Mouse (Mus musculus) CD4-positive, CD25-positive, alpha-beta regulatory T cell, adult 4 months (primary cell): Measurements from ENCODE around the gene Ankrd17. TPM values are rescaled to one million over a fixed set of nuclear protein-coding genes. Genes with fewer than 3 reads are reported as not detected.
A peak's percentile ranks its signal among the peaks of the same experiment; 100 is the strongest.

Experiments
- ATAC-seq: one replicate; pipeline ENCODE4 v1.8.0; 2017
- polyA plus RNA-seq, 2 experiments: library from polyadenylated mRNA; unstranded; fragments of 100-300 nt; shearing (Covaris generic); gene quantifications; one replicate each; pipeline ENCODE4 v1.2.1; 2017

Ankrd17 gene
- polyA plus RNA-seq = 10 to 100 TPM; 44.6 to 53.6 TPM

DNA sequence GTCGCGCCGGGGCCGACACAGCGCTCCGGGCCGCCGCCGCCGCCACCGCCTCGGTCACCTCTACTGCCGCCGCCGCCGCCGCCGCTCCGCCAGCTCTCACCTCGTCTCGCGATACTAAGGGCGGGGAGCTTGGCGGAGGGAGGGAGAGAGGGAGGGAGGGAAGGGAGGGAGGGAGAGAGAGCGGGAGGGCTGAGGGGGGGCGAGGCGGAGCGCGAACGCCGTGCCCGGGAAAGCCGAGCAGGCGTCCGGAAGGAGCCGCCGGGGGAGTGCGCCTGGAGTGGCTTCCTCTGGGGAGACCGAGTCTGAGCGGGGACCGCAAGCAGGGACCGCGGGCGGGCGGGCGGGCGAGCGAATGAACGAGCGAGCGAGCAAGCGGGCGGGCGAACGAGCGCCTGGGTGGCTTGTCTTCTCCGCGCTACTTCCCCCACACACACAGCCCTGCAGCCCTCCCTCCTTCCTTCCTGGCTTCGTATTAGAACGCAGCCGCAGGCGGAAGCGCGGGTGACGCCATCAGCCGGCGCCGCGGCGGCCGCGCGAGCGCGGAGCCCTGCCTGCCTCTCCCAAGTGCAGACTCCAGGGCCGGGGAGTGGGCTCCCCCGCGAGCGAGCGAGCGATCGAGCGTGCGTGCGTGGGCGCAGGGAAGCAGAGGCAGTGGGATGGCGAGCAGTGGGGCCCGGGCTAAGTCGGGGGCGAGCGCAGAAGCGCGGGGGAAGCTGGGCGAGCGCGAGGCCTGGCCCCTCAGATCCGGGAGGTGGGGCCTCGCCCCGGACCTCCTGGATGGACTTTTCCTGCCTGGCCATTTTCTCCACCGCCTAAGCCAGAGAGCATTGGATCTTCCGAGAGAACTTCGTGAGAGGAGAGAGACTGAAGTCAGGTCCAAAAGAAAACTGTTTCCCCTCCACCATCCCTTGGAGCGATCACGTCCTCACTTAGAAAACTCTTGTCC, at the start of gene Ankrd17:
Gene Ankrd17 (minus strand): TSS at position 457 of the 946 bp plus-strand sequence.
- peak; percentile 75 for ATAC-seq

DNA sequence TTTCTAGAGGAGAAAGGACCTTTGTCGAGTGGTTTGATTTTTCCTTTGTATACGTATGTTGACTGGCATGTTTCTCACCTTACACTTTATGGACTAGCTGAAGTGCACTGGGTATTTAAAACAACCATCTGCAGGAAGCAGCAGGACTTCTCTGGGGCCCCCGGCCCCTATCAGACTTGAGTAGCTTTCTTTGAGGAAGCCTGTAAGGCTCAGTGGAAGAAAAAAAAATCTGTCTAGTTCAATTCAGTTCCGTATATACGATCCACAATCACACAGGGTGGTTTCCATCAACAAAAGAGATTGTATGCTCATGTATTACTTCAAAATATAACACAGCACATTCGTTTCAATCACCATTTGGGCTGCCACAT, 48.5 kb upstream of the Ankrd17 start:
- ATAC-seq = no peak

DNA sequence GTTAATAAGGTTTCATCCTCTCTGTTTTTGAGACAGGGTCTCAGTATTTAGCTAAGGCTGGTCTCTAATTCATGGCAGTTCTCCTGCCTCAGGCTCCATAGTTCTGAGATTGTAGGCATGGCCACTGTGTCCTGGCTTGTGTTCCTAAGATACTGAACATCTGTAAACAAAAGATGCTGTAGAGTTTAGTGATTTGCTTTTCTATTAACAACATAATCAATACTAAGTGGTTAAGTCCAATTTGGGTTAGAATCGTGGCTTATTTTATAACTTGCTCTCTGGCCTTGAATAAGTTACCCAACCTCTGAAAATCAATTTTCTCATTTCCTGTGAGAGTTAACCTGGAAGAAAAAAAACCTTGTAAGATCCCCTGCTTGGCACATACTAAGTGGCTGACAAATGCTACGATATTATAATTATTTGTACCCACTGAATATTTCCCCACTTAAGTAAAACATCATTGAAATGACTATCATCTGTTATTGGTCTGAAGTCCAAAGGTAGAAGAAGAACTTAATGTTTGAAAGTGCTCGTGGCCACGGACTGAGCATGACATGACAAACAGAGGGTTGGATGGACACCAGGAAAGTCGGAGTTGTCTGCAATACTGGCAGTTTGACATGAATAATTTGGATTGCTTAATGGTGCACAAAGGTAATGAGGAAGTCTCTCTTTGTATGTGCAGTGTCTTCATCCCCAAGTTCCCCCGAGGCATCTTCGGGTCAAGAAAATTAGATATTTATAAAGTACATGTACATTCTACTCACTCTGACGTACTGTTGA, 48.0 kb upstream of the Ankrd17 start:
- no peak for ATAC-seq

DNA sequence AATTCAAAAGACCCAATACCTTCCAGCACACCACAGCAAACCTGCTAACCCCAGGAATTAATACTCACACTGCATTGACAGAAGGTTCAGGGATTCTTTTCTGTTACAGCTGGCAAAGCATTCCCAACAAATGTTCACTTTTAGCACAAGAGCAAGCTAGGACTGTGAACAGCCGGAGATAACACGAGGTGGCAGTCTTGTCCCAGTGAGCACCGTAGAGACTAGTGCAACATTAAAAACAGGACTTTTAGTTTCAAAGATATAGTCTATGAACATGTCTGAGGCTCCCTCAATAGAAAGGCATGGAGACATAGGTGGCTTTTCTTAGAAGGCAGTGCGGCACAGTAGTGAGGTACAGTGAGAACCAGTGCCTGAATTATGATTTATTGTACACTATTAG, 38.8 kb upstream of the Ankrd17 start:
- no peak for ATAC-seq

DNA sequence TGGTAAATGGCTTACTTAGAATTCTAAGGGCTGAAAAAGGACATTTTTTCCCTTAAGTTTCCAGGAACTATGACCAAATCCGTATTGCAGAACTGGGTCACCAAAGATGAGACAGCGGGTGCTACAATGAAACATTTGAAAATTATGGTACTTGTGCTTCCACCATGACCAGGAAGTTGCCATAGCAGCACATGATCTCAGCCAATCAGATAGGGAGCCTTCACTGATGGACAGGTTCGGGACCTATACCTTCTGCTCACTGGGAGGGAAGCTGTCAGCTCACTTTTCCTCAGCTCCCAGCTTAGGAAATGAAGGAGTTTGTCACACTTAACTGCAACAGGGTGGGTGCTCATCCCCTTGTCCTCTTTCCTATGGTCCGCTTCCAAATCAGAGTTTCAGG, 30.4 kb upstream of the Ankrd17 start:
- ATAC-seq = no peak

DNA sequence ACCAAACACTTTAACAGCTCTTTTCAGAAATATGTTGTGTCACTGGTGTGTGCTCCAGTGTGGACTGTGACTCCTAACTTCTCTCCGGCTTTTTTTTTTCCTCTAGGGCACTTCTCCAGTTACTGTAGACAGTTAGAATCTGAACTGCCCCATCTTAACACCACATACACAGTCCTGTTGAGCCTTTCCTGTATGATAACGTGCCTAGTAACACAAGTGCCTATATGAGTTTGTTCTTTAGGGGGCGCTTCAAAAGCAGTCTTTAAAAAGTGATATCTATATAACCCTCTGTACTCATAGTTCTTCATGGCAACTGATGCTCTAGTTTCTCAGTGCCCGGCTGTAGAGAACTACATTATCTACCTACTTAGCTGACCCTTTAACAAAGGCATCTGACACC, 27.9 kb upstream of the Ankrd17 start:
- no peak for ATAC-seq

DNA sequence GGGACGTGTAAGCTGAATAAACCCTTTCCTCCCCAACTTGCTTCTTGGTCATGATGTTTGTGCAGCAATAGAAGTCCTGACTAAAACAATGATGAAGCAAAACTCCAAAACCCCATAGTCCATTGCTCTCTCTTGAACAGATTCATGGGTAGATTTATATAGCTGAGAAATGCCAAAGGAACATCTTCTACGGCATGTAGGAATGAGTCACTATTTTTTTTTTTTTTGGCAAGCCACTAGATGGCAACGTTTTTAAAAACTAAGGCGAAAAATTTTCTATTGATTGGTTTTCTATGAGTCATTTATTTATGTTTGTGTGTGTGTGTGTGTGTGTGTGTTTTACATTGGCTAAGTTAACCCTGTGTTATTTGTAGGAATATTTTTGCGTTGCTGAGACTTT, 27.4 kb upstream of the Ankrd17 start:
- ATAC-seq = no peak

DNA sequence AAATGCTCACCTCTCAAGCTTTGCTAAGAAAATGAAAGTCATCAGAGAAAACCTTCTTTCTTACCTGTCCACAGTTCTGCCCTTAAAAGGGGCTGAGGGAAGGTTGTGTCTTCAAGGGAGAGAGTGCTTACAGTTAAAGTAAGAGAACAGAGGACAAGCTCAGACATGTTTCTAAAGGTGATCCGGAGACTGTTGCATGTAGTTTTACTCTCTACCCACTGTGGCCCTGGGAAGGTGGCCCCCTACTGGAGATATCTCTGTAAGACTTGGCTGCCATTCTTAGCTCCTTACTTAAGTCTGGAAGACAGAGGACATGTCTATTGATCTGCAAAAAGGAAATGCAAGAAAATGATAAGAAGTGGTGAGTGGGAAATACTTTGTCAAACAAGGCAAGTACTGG, 16.7 kb upstream of the Ankrd17 start:
- ATAC-seq = peak; percentile 92

GRCm38 (mm10) chr5:90381458-90381857, 15.1 kb upstream of the Ankrd17 start:
- no peak for ATAC-seq

DNA sequence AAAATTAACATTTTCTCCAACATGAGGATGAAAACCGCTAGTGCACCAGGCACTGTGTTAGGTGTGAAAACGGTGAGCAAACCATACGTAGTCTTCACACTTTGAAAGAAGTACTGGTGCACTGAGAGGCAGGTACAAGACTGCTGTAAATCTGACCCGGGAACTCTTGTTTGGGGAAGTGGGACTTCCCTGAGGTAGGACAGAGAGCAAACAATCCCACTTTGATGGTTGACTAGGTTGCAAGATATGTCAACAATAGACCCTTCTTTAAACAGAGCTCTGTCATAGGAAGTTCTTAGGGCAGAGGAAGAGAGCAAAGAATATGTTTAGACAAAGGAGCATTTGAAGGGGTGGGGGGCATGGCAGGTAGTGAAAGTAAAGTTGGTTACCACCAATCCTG, 7.3 kb upstream of the Ankrd17 start:
- ATAC-seq = no peak

DNA sequence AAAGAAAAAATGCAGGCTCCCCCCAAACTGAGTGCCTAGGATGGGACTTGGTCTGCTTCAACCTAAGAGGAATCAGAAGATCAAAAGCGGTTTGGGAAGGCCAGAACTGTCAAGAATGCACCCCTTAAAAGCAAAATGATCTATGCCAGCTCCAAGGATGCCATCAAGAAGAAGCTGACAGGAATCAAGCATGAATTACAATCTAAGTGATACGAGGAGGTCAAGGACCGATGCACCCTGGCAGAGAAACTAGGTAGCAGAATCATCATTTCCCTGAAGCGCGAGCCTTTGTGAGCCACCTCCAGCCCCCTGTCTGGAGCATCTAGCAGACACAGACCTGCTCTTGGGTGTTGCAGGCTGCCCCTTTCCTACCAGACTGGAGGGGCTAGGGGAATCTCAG, 4.0 kb upstream of the Ankrd17 start:
- no peak for ATAC-seq

DNA sequence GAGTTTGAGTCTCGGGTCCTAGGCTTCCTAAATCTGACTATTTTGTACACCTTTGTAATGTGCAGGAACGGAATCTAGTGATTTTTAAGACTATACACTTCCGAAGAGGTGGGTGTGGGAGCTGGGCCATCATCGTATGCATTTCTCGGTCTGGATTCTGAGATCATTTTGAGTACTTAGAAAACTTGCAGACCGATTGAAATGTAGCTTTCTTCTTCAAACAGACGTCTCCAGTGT, 608 bp upstream of the Ankrd17 start, which contains the start of gene Gm9958:
Gene Gm9958 (plus strand): TSS at position 138 of the 237 bp plus-strand sequence.
- no peak for ATAC-seq

DNA sequence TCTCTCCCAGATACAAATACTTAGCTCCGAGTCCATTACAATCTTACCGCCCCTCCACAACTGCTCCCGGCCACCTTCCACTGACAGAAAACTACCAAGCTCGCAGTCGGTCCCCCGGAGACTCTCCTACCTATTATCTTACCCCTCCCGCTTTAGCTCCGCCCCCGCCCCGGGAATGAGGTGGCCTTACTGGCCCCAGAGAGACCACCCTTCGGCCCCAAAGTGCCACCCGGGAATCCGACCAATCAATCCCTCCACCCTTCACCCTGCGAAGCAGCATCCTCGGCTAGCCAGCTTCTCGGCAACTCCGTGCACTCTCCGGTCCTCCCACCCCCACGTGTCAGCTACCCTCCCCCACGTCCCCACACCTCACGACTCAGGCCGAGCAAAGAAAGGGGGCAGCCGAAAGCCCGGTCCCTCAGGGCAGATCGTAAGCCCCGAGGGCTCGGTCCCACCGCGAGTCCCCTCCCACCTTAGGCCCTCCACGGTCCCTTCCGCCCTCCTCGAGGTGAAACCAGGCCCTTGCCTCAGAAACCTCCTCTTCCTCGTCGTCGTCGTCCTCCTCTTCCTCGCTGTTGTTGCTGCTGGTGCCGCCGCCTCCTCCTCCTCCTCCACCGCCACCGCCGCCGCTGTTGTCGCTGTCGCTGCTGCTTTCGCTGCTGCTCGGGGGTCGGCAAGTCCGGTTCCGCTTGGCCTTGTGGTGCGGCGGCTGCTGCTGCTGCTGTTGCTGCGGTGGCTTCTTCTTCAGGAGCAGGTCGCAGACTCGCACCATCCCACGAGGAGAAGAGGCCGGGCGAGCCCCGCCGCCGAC, 1.0 kb downstream of the Ankrd17 start:
- peak; percentile 18 for ATAC-seq

DNA sequence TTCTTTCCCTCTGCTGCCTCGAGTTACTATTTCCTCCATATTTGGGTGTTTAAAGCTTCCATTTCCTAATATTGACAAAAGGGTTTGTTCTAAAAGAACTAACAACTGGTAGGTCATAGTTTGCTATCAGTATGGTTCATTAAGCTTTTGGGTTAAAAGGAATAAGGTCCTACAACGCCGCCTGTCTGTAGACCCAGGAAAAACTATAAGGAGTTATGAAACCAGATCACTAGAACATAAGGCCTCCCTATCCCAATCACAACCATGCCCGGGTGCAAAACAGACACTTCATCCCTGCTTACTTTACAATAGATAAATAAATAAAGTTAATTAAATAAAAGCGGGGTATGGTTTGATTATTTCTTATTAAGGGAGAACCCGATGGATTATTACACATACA, 1.9 kb downstream of the Ankrd17 start:
- ATAC-seq = peak; percentile 59

GRCm38 (mm10) chr5:90355824-90356223, 10.6 kb downstream of the Ankrd17 start:
- no peak for ATAC-seq

DNA sequence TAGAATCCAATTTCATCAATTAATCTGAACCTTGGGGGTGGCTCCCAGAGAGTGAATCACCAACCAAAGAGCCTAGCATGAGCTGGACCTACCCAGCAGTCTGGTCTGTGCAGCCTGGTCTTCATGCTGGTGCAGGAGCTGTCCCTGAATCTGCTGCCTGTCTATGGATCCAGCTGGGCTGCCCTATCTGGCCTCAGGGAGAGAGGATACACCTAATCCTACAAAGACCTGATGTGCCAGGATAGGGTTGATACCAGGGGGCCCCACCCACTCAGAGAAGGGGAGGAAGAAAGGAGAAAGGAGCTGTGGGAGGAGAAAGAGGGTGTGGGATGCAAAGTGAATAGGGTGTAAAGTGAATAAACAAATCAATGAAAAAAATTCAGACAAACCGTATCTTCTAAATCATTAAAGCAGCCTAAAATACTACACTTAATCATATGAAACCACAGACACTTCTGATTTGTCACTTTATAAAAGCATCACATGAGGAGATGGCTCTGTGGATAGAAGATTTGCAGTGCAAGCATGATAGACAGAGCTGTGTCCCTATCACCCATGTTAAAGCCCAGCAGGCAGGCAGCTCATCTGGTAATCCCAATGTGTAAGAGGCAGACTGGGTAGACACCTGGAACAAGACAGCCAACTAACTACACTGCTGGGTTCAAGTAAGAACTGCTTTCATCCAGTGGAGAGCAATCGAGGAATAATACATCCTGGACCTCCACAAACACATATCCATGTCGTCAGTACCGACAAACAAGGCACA, 12.6 kb downstream of the Ankrd17 start:
- ATAC-seq = no peak

GRCm38 (mm10) chr5:90346877-90347276, 19.5 kb downstream of the Ankrd17 start:
- no peak for ATAC-seq

GRCm38 (mm10) chr5:90340847-90341246, 25.5 kb downstream of the Ankrd17 start:
- ATAC-seq = no peak

DNA sequence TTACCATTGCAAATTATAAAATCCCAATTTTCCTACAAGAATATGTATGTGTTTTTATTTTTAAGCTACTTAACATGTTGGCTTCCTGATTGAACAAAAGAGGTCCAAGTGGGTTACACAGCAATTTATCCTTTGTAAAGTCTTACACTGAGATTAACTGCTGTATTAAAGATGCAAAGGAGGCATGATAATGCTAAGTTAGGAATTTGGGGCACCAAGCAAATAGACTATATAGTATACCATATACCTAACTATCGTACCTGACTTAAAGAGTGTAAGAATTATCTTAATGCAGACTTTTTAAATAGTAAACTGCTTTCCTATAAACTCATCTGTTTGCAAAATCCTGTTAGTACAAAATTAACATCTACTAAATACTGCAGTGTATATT, 26.4 kb downstream of the Ankrd17 start:
- ATAC-seq = no peak

GRCm38 (mm10) chr5:90339129-90339952, 27.0 kb downstream of the Ankrd17 start:
- ATAC-seq = peak; percentile 95
